Mouse (Mus musculus): ENCODE results near the gene 4931422A03Rik. TPM values are rescaled to one million over a fixed set of nuclear protein-coding genes. Genes with fewer than 3 reads are reported as not detected.
A peak's percentile ranks its signal among the peaks of the same experiment; 100 is the strongest.

Gene 4931422A03Rik
- polyA plus RNA-seq, 1 experiment: 8.3 TPM

- H3K27ac ChIP-seq (ENCODE audit: control insufficient read depth, insufficient read depth, low read depth, low read length, poor library complexity): peak overlapping the region; percentile 23; the same call in 1 of the 2 replicates
- peaks cover 9% of the 10 kb centered on the region for H3K4me1 ChIP-seq (ENCODE audit: control insufficient read depth, insufficient read depth, low read length)
- TF ChIP-seq CTCF (IDR thresholded peaks at IDR 0.05; ENCODE audit: control insufficient read depth, insufficient read depth, low read length) (no peak), POLR2A (IDR thresholded peaks at IDR 0.05; ENCODE audit: borderline replicate concordance, control insufficient read depth, low read depth, low read length) (no peak)
- H3K4me3 ChIP-seq (replicated peaks; ENCODE audit: control insufficient read depth, low read depth, low read length): no peak overlapping the region
- WGBS: 3% methylated on average over 2 of the region's 2 CpGs
Observed at GRCm38 (mm10) chr2:103944859-103945258, 83.3 kb downstream of the 4931422A03Rik start.

- WGBS: 44% methylated on average over 3 of the region's 3 CpGs
- TF ChIP-seq POLR2A (IDR thresholded peaks at IDR 0.05; ENCODE audit: borderline replicate concordance, control insufficient read depth, low read depth, low read length) (no peak), CTCF (IDR thresholded peaks at IDR 0.05; ENCODE audit: control insufficient read depth, insufficient read depth, low read length) (no peak)
- Histone ChIP-seq H3K4me1 (ENCODE audit: control insufficient read depth, insufficient read depth, low read length) (peaks cover 3% of the 10 kb centered on the region; the same call in 1 of the 2 replicates), H3K27ac (ENCODE audit: control insufficient read depth, insufficient read depth, low read depth, low read length, poor library complexity) (no peak overlapping the region), H3K4me3 (replicated peaks; ENCODE audit: control insufficient read depth, low read depth, low read length) (no peak overlapping the region)
Observed at GRCm38 (mm10) chr2:103941085-103941484, 87.1 kb downstream of the 4931422A03Rik start.

DNA sequence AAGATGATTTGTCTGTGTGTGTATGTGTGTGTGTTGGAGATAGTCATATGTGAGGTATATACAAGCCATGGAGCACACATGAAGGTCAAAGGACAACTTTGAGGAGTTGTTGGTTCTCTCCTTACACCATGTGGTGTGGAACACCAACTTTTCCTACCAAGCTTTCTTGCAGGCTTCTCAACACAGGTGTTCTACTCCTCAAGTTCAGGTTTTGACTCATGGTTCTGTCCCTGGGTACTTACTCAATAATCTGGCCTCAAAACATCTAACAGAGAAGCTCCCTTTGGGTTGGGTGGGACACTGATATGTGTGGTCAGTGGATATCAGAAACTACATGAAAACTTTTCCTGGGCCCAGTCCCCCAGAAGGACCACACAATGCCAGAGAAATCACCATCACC is 89.2 kb downstream of the 4931422A03Rik start:
- H3K27ac ChIP-seq (ENCODE audit: control insufficient read depth, insufficient read depth, low read depth, low read length, poor library complexity): no peak overlapping the region
- no peak overlapping the region for H3K4me3 ChIP-seq (replicated peaks; ENCODE audit: control insufficient read depth, low read depth, low read length)
- TF ChIP-seq POLR2A (IDR thresholded peaks at IDR 0.05; ENCODE audit: borderline replicate concordance, control insufficient read depth, low read depth, low read length) (no peak), CTCF (IDR thresholded peaks at IDR 0.05; ENCODE audit: control insufficient read depth, insufficient read depth, low read length) (no peak)
- H3K4me1 ChIP-seq (ENCODE audit: control insufficient read depth, insufficient read depth, low read length): peaks cover 9% of the 10 kb centered on the region

DNA sequence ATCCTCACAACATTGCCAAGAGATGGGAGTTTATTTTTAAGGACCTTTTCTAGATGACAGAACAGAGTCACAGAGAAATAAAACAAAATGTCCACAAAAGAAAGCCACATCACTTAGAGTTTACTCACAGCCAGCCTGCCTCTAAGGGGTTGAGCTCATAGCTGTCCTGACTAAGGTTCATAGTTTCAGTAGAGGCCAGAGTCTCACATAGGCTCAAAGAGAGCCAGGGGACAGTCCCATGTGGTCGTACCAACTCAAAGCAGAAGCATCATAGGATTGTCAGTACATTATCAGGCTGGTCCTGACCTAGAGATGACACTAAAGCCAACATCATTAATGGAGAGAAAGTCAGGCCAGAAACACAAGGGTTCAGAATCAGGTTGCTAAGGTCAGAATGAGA is 89.6 kb downstream of the 4931422A03Rik start:
- no peak for TF ChIP-seq CTCF (IDR thresholded peaks at IDR 0.05; ENCODE audit: control insufficient read depth, insufficient read depth, low read length)
- TF ChIP-seq POLR2A (IDR thresholded peaks at IDR 0.05; ENCODE audit: borderline replicate concordance, control insufficient read depth, low read depth, low read length): no peak
- WGBS: 64% methylated on average over 1 of the region's 1 CpGs
- Histone ChIP-seq H3K27ac (ENCODE audit: control insufficient read depth, insufficient read depth, low read depth, low read length, poor library complexity) (no peak overlapping the region), H3K4me3 (replicated peaks; ENCODE audit: control insufficient read depth, low read depth, low read length) (no peak overlapping the region), H3K4me1 (ENCODE audit: control insufficient read depth, insufficient read depth, low read length) (peaks cover 9% of the 10 kb centered on the region)

GRCm38 (mm10) chr2:103937670-103938069 is 90.5 kb downstream of the 4931422A03Rik start:
- peaks cover 9% of the 10 kb centered on the region for H3K4me1 ChIP-seq (ENCODE audit: control insufficient read depth, insufficient read depth, low read length)
- no peak overlapping the region for H3K4me3 ChIP-seq (replicated peaks; ENCODE audit: control insufficient read depth, low read depth, low read length)
- TF ChIP-seq CTCF (IDR thresholded peaks at IDR 0.05; ENCODE audit: control insufficient read depth, insufficient read depth, low read length) (no peak), POLR2A (IDR thresholded peaks at IDR 0.05; ENCODE audit: borderline replicate concordance, control insufficient read depth, low read depth, low read length) (no peak)
- 73% methylated on average over 2 of the region's 2 CpGs for WGBS
- no peak overlapping the region for H3K27ac ChIP-seq (ENCODE audit: control insufficient read depth, insufficient read depth, low read depth, low read length, poor library complexity)

- TF ChIP-seq POLR2A (IDR thresholded peaks at IDR 0.05; ENCODE audit: borderline replicate concordance, control insufficient read depth, low read depth, low read length): no peak
- TF ChIP-seq CTCF (IDR thresholded peaks at IDR 0.05; ENCODE audit: control insufficient read depth, insufficient read depth, low read length): no peak
- Histone ChIP-seq H3K27ac (ENCODE audit: control insufficient read depth, insufficient read depth, low read depth, low read length, poor library complexity) (no peak overlapping the region), H3K4me1 (ENCODE audit: control insufficient read depth, insufficient read depth, low read length) (peaks cover 13% of the 10 kb centered on the region), H3K4me3 (replicated peaks; ENCODE audit: control insufficient read depth, low read depth, low read length) (no peak overlapping the region)
- WGBS: 75% methylated on average over 2 of the region's 2 CpGs
Observed at GRCm38 (mm10) chr2:103936666-103937065, 91.5 kb downstream of the 4931422A03Rik start.

DNA sequence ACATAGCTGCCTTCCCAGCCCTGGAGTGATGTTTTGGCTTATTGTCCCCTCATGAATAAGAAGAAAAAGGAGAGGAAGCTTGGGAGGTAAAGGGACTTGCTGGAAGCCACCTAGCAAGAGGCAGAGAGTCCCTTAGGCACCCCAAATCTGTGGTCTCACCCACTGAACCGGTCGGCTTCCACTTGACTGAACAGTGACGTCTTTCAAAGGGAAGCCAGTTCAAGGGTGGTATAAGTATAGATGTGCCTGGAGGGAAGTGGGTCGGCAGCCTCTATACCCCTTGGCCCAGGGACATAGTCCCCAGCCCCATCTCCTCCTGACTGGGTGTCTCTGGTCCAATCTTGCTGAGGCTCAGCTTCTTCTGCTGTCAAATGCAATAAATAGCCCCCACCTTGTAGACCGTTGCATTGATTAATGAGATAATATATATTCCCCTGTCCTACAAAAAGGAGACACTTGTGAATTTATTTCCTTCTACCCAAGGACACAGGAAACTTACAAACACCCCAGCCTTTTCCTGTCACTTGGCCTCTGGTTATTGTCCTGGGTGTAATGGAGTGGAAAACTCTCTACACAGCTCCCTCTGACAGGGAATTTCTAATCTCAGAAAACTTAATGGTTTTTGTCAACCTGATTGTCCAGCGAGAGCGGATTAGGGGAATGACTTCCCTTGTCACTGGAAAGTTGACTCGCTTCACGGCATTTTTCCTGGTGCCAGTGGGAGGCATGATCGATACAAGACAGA is 92.3 kb downstream of the 4931422A03Rik start:
- Histone ChIP-seq H3K4me3 (replicated peaks; ENCODE audit: control insufficient read depth, low read depth, low read length) (no peak overlapping the region), H3K27ac (ENCODE audit: control insufficient read depth, insufficient read depth, low read depth, low read length, poor library complexity) (no peak overlapping the region), H3K4me1 (ENCODE audit: control insufficient read depth, insufficient read depth, low read length) (peaks cover 13% of the 10 kb centered on the region)
- TF ChIP-seq CTCF (IDR thresholded peaks at IDR 0.05; ENCODE audit: control insufficient read depth, insufficient read depth, low read length) (no peak), POLR2A (IDR thresholded peaks at IDR 0.05; ENCODE audit: borderline replicate concordance, control insufficient read depth, low read depth, low read length) (no peak)
- 58% methylated on average over 10 of the region's 10 CpGs for WGBS

DNA sequence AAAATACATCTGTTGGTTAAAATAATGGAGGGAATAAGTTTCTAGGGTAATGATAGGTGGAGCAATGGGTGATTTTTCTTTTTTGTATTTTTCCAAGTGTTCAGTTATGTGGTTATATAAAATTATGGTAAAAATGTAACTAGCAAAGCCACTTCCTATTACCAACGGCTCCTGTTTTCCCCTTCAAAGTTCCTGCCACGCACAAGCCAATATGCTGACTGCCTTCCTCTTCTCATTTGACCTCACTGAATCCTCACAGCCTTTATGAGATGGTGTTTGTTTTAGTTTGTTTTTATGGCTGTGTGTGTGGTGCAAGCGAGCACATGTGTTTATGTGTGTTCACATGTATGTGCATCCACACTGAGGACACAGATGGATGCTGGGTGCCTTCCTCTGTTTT is 93.5 kb downstream of the 4931422A03Rik start:
- TF ChIP-seq POLR2A (IDR thresholded peaks at IDR 0.05; ENCODE audit: borderline replicate concordance, control insufficient read depth, low read depth, low read length): no peak
- no peak for TF ChIP-seq CTCF (IDR thresholded peaks at IDR 0.05; ENCODE audit: control insufficient read depth, insufficient read depth, low read length)

More for the DNA sequence above, 93.5 kb downstream of the 4931422A03Rik start:
- H3K4me1 ChIP-seq (ENCODE audit: control insufficient read depth, insufficient read depth, low read length): peaks cover 17% of the 10 kb centered on the region
- H3K27ac ChIP-seq (ENCODE audit: control insufficient read depth, insufficient read depth, low read depth, low read length, poor library complexity): no peak overlapping the region
- no peak overlapping the region for H3K4me3 ChIP-seq (replicated peaks; ENCODE audit: control insufficient read depth, low read depth, low read length)
- 11% methylated on average over 3 of the region's 3 CpGs for WGBS

All from bone marrow, adult 2 months (tissue).